Mouse (Mus musculus) thymus, adult 2 months (tissue): ENCODE data around the gene Ino80d.

ENCODE experiments used
- CTCF ChIP-seq: fragments of 200-500 bp; IDR thresholded peaks from 2 replicates; pipeline ENCODE4 v1.5.1; 2012; ENCODE audit warnings: mild to moderate bottlenecking, control low read depth, low read length, moderate library complexity, borderline replicate concordance; ENCODE audit not compliant: control insufficient read depth, poor library complexity, insufficient read depth; ENCODE audit errors: extremely low read depth
- POLR2A ChIP-seq: fragments of 200-500 bp; IDR thresholded peaks from 2 replicates; pipeline ENCODE4 v1.6.1; 2012; ENCODE audit warnings: mild to moderate bottlenecking, low read length, control low read depth, moderate library complexity; ENCODE audit not compliant: control insufficient read depth, poor library complexity, insufficient read depth; ENCODE audit errors: extremely low read depth

GRCm38 (mm10) chr1:63089795-63090194, 24.7 kb downstream of the Ino80d start:
- TF ChIP-seq CTCF (no peak), POLR2A (no peak)
